Mouse (Mus musculus) kidney, adult 18-20 months (tissue): Measurements from ENCODE around the gene Tomm70a.
"Not testable (repeated sequence)": the region's sequence is repeated elsewhere in the genome, so short reads cannot be mapped to it uniquely, and the experiment has no call there.

ENCODE experiments used
- DNase-seq: peaks from one replicate; pipeline ENCODE4 v3.0.0; 2021

The Tomm70a gene

DNA sequence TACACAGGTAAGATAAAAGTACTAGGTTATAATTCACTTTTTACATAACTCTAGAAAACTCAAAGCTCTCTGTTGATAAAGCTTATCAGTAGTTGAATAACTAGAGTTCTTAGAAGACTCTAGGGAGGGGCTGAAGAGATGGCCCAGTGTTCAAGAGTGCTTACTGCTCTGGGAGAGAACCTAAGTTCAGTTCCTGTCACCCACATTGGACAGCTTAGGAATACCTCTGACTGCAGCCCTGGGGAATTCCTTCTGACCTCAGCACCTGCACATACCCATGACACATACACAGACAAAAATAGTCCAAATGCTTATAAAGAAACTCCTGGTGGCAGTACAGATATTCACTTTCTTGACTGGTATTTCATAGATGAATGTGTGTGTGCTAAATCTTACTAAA is 34.4 kb downstream of the Tomm70a start:
- DNase-seq = no peak

DNA sequence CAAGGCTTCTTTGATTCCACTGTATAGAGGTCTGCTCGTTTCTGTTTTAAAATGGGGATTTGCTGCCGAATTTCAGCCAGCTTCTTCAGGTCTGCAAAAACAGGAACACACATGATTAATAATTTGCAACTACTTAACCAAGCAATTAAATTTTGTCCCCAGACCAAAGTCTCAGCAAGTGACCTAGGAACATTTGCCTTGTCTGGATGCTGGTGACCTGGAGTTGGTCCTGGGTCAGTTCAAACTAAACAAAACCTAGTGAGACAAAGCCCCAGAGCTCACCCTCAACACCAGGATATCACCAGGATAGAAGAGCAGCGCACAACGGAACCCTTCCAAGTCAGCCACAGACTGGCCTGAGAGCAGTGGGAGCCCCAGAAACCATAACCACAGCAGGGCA is 35.6 kb downstream of the Tomm70a start:
- DNase-seq = no peak

DNA sequence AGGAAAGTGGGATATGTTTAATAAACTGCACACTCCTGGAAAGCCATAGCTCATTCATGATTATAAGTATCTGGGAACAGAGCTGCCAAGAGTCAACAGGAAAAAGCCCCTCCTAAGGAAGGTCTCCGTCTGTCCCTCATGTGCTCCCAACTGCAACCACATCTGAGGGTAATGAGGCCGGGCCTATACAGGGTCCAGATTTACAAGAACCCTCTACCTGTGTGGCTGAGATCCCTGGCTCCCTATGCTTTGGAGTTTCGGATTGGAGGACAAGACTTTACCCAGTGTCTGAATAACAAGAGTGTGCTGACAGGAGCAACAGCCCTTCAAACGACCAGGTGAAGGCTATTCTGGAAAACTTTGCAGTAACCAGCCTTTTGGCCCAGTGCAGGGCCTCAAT is 36.2 kb downstream of the Tomm70a start:
- DNase-seq = no peak

DNA sequence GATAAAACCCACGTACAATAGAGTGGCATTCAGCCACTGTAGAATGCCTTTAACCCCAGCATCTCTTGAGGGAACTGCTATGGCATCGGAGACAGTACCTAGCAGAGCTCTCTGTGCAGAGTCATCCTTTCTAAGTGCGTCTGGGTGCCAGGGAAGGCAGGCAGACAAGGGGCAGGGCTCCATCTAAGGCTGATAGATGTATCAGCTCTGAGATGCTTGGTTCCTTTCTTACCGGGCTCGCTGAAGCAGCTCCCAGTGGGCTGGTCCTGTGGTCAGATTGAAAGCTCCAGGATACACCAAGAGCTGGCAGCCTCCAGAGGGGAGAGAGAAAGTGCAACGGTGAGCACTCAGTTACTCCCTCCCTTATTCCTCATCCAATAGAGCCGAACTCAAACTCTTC is 38.3 kb downstream of the Tomm70a start:
- DNase-seq = no peak

DNA sequence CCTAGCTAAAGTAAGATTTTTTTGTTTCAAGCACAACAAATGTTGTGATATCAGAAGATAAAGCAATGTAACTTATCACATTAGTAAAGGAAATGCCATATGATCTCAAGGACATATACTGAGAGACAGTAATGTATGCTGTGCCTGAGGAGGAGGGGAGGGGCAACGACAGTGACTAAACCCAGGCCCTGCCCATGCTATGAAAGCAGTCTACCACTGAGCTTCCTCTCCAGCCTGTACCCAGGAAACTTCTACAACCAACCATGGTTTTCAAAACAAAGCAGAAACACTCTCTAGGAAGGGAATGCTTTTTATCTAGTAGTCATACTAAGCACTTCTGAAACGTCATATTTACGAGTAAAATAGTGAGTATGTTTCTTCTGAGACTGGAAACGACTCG is 41.3 kb downstream of the Tomm70a start:
- DNase-seq = no peak

DNA sequence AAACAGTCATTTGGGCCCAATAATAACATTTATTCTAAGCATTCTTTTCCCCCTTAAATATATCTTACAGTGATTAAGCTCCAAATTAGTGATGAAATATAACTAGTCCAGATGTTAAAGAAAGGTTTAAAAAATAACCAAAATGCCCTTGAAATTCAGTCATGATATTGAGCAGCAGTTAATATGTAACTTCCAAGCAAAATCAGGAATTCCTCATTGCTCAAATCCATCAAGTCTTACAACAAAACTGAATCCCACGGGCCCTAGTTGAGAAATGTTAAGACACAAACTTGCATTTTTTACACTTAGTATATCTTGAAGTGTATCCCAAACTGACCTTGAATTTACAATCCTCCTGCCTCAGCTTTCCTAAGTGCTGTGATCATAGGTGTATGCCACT is 42.2 kb downstream of the Tomm70a start:
- DNase-seq = no peak

DNA sequence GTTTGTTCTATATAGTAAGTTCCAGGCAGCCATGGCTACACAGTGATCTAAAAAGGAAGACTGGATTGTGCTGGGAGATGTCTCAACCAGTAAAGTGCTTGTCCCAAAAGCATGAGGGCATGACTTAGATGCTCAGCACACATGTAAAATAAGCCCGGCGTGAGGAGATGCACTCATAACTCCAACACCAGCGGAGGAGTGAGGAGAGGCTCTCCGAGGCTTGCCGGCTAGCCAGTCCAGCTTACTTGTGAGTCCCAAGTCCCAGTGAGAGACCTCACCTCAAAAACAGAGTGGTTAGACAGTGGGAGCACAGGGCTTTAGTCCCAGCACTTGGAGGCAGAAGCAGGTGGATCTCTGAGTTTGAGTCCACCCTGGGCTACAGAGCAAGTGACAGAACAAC is 43.7 kb downstream of the Tomm70a start:
- DNase-seq = no peak

DNA sequence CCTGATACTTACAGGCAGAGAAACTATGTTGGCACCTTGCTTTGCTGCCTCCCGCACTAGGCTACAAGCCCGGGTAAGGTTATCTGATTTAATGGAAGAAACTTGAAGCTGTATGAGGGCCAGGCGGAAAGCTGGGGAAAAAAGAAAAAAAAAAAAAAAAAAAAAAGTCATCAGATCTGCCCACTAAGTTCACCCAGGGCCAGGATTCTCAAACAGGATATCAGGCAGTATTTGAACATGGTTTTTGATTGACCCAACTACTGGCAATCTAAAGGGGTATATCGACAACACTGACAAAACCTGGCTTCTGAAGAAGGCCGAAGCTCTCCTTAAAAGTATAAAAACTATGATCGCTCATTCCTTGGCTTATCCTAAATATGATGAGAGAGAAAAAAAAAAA is 44.6 kb downstream of the Tomm70a start:
- DNase-seq = no peak

DNA sequence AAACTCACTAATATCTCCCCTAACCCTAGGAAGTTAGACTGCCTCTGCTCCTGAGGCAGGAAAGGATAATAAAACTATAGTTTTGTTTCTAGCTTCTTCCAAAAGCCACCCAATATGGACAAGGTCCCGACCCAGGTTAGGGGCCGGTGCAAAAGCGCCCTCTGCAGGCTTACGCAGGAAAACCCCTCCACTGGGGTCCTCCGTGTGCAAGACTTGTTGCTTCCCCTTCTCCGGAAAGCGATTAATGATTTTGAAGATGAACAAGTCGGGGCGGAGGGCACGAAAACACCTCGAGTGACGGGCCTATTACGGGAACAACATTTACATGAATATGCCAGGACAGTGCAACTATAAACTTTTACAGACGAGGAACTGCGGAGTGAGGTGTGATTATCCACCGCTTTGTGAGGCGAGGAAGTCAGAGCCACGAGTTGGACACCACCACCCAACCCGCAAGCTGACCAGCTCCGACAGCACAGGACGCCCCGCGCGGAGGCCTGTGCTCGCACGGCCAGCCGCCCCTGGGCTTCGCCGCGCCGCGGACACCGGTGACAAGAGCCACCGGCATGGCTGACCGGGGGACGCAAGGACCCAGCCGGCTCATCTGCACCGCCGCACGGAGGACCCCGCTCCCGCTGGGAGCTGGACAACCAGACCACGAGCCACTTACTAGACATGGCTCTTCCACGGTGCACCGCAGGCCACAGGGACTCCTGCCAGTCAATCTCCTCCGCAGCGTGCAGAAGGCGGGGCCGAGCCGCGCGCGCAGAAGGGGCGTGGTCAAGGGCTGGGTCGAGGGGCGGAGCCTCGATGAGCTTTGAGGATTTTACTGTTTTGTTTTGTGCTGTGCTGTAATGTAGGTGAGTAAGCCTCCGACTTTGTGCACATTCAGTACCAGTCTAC is 45.4 kb downstream of the Tomm70a start, which contains the start of gene Nit2:
Nit2 (minus strand) TSS at position 731 of the 903 bp plus-strand sequence.
- DNase-seq = peak; percentile 98

DNA sequence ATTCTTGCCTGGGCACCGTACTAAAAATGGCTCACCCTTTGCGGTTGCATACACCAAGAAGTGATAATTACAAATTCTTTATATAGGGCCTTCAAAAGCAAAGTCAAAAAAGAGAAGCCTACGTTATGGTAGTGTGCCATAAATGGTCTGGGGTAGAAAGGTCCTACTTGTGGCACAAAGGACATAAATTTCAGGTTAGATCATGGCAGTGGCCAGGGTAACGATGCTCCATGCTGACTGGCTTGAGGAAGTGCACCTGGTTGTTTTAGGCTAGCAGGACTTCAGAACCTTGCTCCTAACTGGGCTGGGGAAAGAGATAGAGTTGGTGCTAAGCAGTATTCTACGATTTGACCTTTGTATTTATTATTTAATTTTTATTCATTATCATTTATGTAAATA is 46.0 kb downstream of the Tomm70a start:
- DNase-seq = no peak

DNA sequence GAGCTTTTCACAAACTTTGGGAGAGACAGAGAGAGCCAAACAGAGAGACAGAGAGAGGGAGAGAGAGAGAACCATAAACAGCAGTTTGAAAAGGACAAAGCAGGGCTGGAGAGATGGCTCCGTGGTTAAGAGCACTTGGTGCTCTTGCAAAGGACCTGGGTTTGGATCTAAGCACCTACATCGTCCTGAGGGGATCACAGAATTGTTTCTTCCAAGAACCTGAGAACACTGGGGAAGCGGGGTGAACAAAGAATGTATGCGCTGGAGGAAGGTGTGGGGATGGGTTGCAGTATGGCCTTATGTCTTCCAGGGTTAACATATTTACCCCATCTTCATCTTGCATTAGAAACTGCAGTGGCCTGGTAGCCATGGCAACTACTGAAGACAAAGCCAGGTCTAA is 46.7 kb downstream of the Tomm70a start:
- DNase-seq = no peak

DNA sequence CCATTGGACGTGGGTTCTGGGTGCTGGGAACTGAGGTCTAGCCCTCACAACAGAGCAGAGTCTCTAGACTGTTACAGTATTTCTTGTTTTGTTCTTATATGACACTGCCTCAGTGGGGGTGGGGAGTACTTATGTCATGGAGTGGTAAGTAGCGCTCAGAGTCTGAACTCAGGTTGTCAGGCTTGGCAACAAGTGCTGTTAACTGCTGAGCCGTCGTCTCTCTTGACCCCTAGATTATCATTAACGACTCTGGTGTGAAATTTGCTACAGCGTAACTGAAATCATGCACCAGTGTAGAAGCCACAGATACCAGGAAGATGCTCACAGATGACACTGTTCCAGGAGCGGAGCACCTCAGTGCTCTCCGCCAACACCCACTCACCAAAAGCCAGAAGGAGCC is 49.7 kb downstream of the Tomm70a start:
- DNase-seq = no peak

DNA sequence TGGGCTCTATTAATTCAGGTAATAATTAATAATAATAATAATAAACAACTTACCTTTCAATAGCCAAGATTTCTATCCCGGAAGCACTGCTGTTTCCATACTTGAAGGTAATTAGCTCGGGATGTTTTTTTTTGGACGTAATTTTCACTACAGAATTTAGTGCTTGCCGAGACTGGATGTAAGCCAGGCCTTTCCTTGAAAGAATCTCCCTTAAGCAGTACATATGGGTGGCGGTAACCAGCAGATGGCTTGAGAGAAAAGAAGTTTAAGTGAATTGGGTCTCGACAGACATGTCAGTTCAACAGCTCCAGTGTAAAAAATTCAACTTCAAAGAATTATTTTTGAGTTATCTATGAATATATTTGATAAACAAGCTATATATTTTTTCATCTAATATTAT is 50.1 kb downstream of the Tomm70a start:
- DNase-seq = no peak

DNA sequence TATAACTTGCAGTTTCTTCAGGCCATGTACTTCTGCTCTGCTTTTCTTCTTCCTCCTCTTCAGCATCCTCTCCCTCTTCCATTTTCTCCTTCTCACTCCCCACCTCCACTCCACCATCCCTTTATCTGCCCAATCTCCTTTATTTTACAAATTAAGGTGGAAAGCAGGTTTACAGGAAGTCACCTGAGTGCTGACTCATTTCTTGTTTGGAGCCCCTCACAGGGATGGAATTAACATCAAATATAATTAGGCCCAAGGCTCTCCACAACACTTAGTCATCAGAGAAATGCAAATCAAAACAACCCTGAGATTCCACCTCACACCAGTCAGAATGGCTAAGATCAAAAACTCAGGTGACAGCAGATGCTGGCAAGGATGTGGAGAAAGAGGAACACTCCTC is 53.0 kb downstream of the Tomm70a start:
- not testable (repeated sequence) for DNase-seq

DNA sequence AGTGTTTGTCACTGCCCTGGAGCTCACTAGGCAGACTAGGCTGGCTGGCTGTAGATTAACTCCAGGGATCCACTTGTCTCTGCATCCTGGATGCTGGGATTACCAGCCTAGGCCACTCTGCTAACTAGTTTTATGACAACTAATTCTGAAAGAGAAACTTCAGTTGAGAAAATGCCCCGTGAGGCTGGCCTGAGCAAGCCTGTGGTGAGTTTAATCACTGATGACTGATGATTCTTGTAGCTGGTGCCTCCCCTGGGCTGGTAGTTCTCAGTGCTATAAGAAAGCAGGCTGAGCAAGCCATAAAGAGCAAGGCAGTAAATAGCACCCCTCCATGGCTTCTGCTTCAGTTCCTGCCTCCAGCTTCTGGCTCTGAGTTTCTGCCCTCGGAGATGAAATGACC is 54.2 kb downstream of the Tomm70a start:
- no peak for DNase-seq

DNA sequence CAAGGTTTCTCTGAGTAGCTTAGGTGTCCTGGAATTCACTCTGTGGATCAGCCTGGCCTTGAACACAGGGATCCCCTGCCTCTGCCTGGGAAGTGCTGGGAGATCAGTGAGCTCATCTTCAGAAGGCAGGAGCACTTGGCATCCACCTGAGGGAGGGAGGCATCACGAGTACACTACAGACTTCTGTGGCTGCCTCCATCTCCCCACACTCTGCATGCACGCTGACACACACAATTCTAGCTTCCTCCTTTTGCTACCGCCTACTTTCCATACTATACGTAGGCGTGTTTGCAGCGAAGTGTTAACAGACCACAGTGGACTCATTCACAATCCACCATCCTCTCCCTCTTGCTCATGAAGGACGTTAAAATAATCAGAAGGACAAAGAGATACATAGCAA is 54.8 kb downstream of the Tomm70a start:
- DNase-seq = no peak

DNA sequence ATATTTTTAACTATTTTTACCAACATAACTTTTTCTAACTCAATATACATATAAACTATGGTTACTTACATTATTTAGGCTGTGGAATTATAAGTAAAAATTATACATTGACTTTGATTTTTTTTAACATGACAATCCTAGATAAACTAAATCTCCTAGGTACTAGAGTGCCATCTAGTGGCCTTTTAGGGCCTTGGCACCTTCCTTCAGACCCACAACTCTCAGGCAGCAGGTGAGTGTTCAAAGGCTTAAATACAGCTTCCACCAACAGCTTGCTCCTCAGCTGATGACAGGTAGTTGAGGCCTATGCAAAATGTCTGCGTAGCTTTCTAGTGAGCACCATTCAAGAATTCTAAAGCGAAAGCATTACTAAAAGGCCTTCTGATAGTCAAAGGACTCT is 55.8 kb downstream of the Tomm70a start:
- peak; percentile 36 for DNase-seq

DNA sequence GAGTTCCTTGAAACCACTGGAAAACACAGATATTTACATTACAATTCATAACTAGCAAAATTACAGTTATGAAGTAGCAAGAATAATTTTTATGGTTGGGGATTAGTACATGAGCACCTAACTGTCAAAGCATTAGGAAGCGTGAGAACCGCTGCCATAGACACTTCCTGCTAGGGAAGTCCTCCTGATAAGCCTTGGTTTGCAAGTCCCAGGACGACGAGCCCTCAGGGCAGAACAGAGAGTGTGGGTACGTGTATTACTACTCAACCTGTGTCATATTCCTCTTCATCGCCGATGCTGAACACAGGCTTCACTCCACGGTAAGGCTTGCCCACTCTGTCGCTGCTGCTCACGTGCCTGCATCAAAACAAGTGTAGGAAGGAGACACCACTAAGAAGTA is 56.2 kb downstream of the Tomm70a start:
- no peak for DNase-seq

DNA sequence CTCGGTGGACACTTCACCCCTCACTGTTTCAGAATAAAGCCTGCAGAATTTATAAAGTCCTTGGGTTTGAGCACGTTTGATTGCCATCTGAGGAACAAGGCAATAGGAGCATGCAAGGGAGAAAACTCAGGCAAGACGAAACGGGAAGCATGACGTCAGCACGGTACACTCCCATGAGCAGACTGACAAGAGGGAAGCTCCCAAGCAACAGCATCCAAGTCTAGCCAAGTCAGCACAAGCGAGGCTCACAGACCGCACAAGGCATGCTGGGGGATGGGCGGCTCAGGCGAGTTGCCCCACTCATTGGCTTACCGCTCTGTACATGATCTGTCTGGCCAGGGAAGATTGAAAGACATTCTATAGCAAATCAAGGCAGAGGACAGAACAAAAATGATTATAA is 59.7 kb downstream of the Tomm70a start:
- no peak for DNase-seq

DNA sequence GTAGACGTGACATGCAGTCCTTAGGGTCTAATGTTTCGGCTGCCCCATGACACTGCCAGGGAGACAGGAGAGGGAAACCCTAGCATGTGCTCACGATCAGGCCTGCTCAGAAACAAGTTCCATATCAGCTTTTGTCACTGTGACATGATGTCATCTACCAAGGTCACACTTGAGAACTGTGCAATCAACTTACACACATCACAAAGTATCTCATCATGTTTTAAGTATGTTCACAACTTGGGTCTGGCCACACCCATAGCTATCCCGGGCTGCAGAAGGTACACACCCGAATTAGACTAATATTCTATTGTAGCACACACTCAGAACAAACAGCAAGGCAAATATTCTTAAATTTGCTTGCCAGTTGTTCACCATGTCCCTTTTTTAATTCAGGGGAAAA is 60.5 kb downstream of the Tomm70a start:
- no peak for DNase-seq

DNA sequence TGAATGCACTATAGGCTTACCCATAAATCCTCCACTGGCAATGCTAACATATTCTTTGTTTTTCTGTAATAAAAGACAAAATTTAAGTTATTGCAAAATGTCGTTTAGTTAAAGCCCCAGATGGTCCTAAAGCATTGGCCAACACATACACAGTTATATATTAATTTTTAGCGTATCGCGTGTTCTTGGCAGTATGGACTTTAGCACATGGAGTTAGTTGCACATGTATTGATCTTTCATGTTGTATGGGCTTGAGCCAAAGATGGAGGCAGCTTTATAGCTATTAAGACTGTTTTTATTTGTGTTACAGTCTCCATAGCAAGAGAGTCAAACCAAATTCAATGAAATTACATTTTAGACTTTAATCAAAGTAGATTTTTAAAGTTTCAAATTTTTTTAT is 65.1 kb downstream of the Tomm70a start:
- DNase-seq = no peak

DNA sequence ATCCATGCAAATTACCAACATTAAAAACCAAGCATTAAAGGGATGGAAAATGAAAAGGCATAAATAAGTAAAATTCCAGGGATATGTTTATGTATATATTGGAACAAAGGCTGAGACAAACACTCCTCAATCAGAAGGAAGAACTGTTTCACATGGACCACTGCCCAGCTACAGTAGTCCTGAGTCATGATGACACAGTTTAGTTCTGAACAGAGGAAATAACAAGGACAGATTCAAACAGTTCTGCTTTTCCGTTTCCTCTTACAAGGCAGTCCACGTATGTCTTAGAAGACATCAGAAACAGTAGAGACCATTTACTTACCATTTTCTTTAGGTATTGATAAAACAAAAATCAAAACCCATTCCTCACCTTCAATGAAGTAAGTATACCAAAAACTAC is 68.0 kb downstream of the Tomm70a start:
- no peak for DNase-seq

DNA sequence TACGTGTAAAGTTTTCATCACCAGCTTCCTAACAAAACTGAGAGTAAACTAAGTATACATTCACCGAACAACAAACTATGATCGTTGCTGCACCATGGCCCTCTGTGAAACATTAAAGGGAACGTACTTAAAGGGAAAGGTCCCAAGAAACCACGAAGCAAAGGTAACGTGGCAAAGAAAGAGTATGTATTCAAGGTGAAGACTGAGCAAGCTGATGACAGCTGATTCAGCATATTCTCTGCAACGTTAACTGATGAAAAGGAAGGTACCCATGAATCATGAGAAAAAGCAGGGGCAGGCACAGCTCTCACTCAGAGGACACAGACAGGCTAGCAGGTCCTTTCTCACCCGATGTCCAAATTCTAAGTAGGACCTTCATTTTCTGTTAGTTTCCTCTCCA is 68.9 kb downstream of the Tomm70a start:
- DNase-seq = no peak

DNA sequence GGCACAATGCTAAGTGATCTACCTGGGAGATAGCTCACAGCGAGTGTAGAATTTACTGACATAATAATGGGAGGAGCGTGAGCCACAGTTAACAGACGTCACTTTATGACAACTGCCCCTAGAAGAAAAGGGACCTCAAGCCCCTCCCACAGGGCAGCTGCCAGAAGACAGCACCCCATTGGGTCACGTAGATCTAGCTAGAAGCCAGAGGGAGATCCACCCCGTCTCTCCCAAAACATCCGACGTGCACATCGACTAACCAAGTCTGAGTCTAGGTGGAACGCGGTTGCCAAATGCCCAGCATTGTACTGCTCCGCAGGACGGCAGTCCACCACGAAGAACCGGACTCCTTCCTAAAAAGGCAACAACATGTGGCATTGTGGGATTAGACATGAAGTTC is 69.7 kb downstream of the Tomm70a start:
- no peak for DNase-seq

DNA sequence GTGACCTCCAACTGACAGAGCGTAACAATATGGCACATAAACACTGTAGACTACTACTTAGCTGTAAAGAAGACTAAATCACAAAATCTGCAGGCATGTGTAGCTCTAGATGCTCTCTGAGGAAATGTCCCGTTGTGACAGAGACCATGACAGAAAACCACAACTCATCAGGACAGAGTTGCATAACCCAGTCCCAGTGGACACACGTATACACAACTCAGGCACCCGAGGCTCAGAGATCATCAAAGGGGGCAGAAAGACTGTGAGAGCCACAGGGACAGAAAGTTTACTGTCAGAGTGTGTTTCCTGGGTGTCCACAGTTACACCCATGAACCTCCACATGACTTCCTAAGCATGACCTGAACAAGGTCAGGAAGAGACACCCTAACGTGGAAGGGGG is 75.1 kb downstream of the Tomm70a start:
- DNase-seq = no peak
